Mouse (Mus musculus): ENCODE results near the gene Gm21974.

DNA sequence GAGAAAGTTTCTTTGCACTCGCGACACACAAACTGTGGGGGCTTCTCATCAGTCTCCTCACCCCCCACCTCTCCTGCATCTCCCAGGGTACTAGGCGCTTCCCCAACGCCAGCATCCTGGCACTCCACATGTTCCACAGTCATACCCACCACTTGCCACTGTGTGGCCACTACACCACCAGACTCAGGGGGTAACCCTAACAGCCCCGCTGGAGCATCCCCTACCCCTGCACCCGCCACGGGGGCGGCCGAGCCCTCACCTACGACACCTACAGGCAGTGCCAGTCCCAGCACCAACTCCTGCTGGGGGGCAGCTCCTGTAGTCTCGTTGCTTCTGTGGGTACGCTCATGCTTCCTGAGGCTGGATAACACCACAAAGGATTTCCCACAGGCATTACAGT lies 28.8 kb downstream of the Gm21974 start:
- TF ChIP-seq POLR2A (IDR thresholded peaks at IDR 0.05; ENCODE audit: low read depth, low read length) (no peak), CTCF (IDR thresholded peaks at IDR 0.05; ENCODE audit: extremely low read depth, insufficient read depth, insufficient read length, insufficient replicate concordance) (no peak)
